Mouse (Mus musculus): ENCODE measurements at regions not wholly inside any gene's neighbourhood (a gene's known extent, or its start where the extent isn't known, plus 50 kb on each side); places are given as distances from the start of the nearest gene placed in this dataset.

- no peak for ATAC-seq (replicated peaks)
Observed at GRCm38 (mm10) chr6:120590191-120590590, 59.1 kb upstream of the Hdhd5 start.

GRCm38 (mm10) chr6:120588701-120589659 is 57.9 kb upstream of the Hdhd5 start:
- WGBS: 86% methylated on average over 11 of the region's 11 CpGs
- no peaks in the 10 kb centered on the region for H3K9me3 ChIP-seq

More at GRCm38 (mm10) chr6:120590191-120590590, 59.1 kb upstream of the Hdhd5 start:
- Histone ChIP-seq H3K4me3 (no peak overlapping the region), H3K9ac (no peak overlapping the region), H3K36me3 (replicated peaks) (no peaks in the 10 kb centered on the region), H3K9me3 (no peaks in the 10 kb centered on the region), H3K27ac (no peak overlapping the region), H3K4me1 (peaks cover 8% of the 10 kb centered on the region), H3K27me3 (replicated peaks) (no peaks in the 10 kb centered on the region), H3K4me2 (no peak overlapping the region)
- WGBS: 62% methylated on average over 2 of the region's 2 CpGs

GRCm38 (mm10) chr6:120585941-120586280 is 54.8 kb upstream of the Hdhd5 start:
- no peaks in the 10 kb centered on the region for H3K4me1 ChIP-seq
- no peak overlapping the region for H3K27ac ChIP-seq
- H3K9me3 ChIP-seq: no peaks in the 10 kb centered on the region
- no peaks in the 10 kb centered on the region for H3K36me3 ChIP-seq (replicated peaks)
- no peak overlapping the region for H3K4me2 ChIP-seq
- H3K27me3 ChIP-seq (replicated peaks): no peaks in the 10 kb centered on the region
- WGBS: 48% methylated on average over 2 of the region's 2 CpGs
- H3K4me3 ChIP-seq: no peak overlapping the region
- ATAC-seq (replicated peaks): no peak
- no peak overlapping the region for H3K9ac ChIP-seq

More at GRCm38 (mm10) chr6:120588701-120589659, 57.9 kb upstream of the Hdhd5 start:
- no peak overlapping the region for H3K4me3 ChIP-seq
- no peaks in the 10 kb centered on the region for H3K27me3 ChIP-seq (replicated peaks)
- H3K36me3 ChIP-seq (replicated peaks): no peaks in the 10 kb centered on the region
- ATAC-seq (replicated peaks): no peak
- no peak overlapping the region for H3K27ac ChIP-seq
- peaks cover 8% of the 10 kb centered on the region for H3K4me1 ChIP-seq
- no peak overlapping the region for H3K4me2 ChIP-seq
- H3K9ac ChIP-seq: no peak overlapping the region

- H3K4me2 ChIP-seq: no peak overlapping the region
- no peak overlapping the region for H3K4me3 ChIP-seq
- no peak overlapping the region for H3K9ac ChIP-seq
- H3K4me1 ChIP-seq: peaks cover 3% of the 10 kb centered on the region; the same call in 1 of the 2 replicates
- WGBS: 40% methylated on average over 9 of the region's 9 CpGs
- H3K27me3 ChIP-seq (replicated peaks): no peaks in the 10 kb centered on the region
- no peaks in the 10 kb centered on the region for H3K9me3 ChIP-seq
- H3K27ac ChIP-seq: peak overlapping the region; percentile 30; the same call in 1 of the 2 replicates
- H3K36me3 ChIP-seq (replicated peaks): no peaks in the 10 kb centered on the region
- ATAC-seq (replicated peaks): no peak
Observed at GRCm38 (mm10) chr6:120585118-120585940, 54.2 kb upstream of the Hdhd5 start.

GRCm38 (mm10) chr6:120581748-120582147 is 50.6 kb upstream of the Hdhd5 start:
- Histone ChIP-seq H3K36me3 (replicated peaks) (no peaks in the 10 kb centered on the region), H3K27ac (no peak overlapping the region), H3K9ac (no peak overlapping the region), H3K4me1 (peaks cover 19% of the 10 kb centered on the region), H3K27me3 (replicated peaks) (no peaks in the 10 kb centered on the region), H3K4me3 (no peak overlapping the region), H3K9me3 (no peaks in the 10 kb centered on the region), H3K4me2 (no peak overlapping the region)
- whole genome bisulfite sequencing: 89% methylated on average over 2 of the region's 2 CpGs
- ATAC-seq (replicated peaks): no peak

Measured in midbrain, embryonic 15.5 days (tissue).